Mouse (Mus musculus): Measurements from ENCODE around the gene Gmpr. TPM values are rescaled to one million over a fixed set of nuclear protein-coding genes. Genes with fewer than 3 reads are reported as not detected.
"Not testable (repeated sequence)": the region's sequence is repeated elsewhere in the genome, so short reads cannot be mapped to it uniquely, and the experiment has no call there.

Gmpr gene
- polyA plus RNA-seq, 1 experiment from 2014 or later = 180 TPM

- no peak overlapping the region for H3K4me3 ChIP-seq
- H3K9ac ChIP-seq = no peak overlapping the region
- no peaks in the 10 kb centered on the region for H3K36me3 ChIP-seq
- H3K27ac ChIP-seq = no peak overlapping the region
- H3K4me1 ChIP-seq (replicated peaks) = peaks cover 7% of the 10 kb centered on the region; the same call in 1 of the 2 replicates
- no peaks in the 10 kb centered on the region for H3K27me3 ChIP-seq
- no peaks in the 10 kb centered on the region for H3K9me3 ChIP-seq (replicated peaks)
- H3K4me2 ChIP-seq = no peak overlapping the region
- WGBS = 54% methylated on average over 6 of the region's 6 CpGs
- no peak for ATAC-seq (replicated peaks; ENCODE audit: insufficient number of reproducible peaks, insufficient read depth, low FRiP score, low read depth)
These were observed 27.3 kb upstream of the Gmpr start for GRCm38 (mm10) chr13:45479951-45480350.

GRCm38 (mm10) chr13:45483215-45483614 lies 24.0 kb upstream of the Gmpr start:
- no peak overlapping the region for H3K27ac ChIP-seq
- no peaks in the 10 kb centered on the region for H3K9me3 ChIP-seq (replicated peaks)
- 89% methylated on average over 2 of the region's 2 CpGs for WGBS
- no peaks in the 10 kb centered on the region for H3K27me3 ChIP-seq
- no peak overlapping the region for H3K4me3 ChIP-seq
- H3K36me3 ChIP-seq = no peaks in the 10 kb centered on the region
- peaks cover 24% of the 10 kb centered on the region for H3K4me1 ChIP-seq (replicated peaks)
- H3K9ac ChIP-seq = no peak overlapping the region
- no peak for ATAC-seq (replicated peaks; ENCODE audit: insufficient number of reproducible peaks, insufficient read depth, low FRiP score, low read depth)
- no peak overlapping the region for H3K4me2 ChIP-seq

- WGBS = 94% methylated on average over 16 of the region's 16 CpGs
- H3K9ac ChIP-seq; H3K36me3 ChIP-seq; H3K27ac ChIP-seq; H3K9me3 ChIP-seq (replicated peaks); ATAC-seq (replicated peaks; ENCODE audit: insufficient number of reproducible peaks, insufficient read depth, low FRiP score, low read depth); H3K4me3 ChIP-seq; H3K4me2 ChIP-seq; H3K27me3 ChIP-seq: not testable (repeated sequence)
- H3K4me1 ChIP-seq (replicated peaks) = peaks cover 24% of the 10 kb centered on the region
These were observed 23.3 kb upstream of the Gmpr start for GRCm38 (mm10) chr13:45483949-45484348.

GRCm38 (mm10) chr13:45485602-45486001 lies 21.6 kb upstream of the Gmpr start:
- Histone ChIP-seq H3K27me3 (no peaks in the 10 kb centered on the region), H3K36me3 (no peaks in the 10 kb centered on the region), H3K9ac (no peak overlapping the region), H3K27ac (peak overlapping the region; percentile 82), H3K4me1 (replicated peaks) (peaks cover 17% of the 10 kb centered on the region), H3K9me3 (replicated peaks) (no peaks in the 10 kb centered on the region), H3K4me3 (no peak overlapping the region), H3K4me2 (no peak overlapping the region)
- 51% methylated on average over 4 of the region's 4 CpGs for WGBS
- ATAC-seq (replicated peaks; ENCODE audit: insufficient number of reproducible peaks, insufficient read depth, low FRiP score, low read depth) = no peak

- no peak overlapping the region for H3K4me2 ChIP-seq
- H3K36me3 ChIP-seq = no peaks in the 10 kb centered on the region
- H3K4me3 ChIP-seq = no peak overlapping the region
- ATAC-seq (replicated peaks; ENCODE audit: insufficient number of reproducible peaks, insufficient read depth, low FRiP score, low read depth) = peak; percentile 78
- WGBS = 15% methylated on average over 2 of the region's 2 CpGs
- H3K9me3 ChIP-seq (replicated peaks) = no peaks in the 10 kb centered on the region
- no peaks in the 10 kb centered on the region for H3K27me3 ChIP-seq
- H3K9ac ChIP-seq = no peak overlapping the region
- H3K4me1 ChIP-seq (replicated peaks) = peaks cover 17% of the 10 kb centered on the region
- H3K27ac ChIP-seq = peak overlapping the region; percentile 82
These were observed 20.6 kb upstream of the Gmpr start for GRCm38 (mm10) chr13:45486598-45486997.

GRCm38 (mm10) chr13:45491991-45492732 lies 15.1 kb upstream of the Gmpr start:
- Histone ChIP-seq H3K9ac (no peak overlapping the region), H3K27me3 (no peaks in the 10 kb centered on the region), H3K4me2 (no peak overlapping the region), H3K27ac (no peak overlapping the region), H3K36me3 (no peaks in the 10 kb centered on the region), H3K4me1 (replicated peaks) (peaks cover 14% of the 10 kb centered on the region), H3K4me3 (no peak overlapping the region), H3K9me3 (replicated peaks) (no peaks in the 10 kb centered on the region)
- WGBS = 77% methylated on average over 8 of the region's 8 CpGs
- no peak for ATAC-seq (replicated peaks; ENCODE audit: insufficient number of reproducible peaks, insufficient read depth, low FRiP score, low read depth)

GRCm38 (mm10) chr13:45493846-45494245 lies 13.4 kb upstream of the Gmpr start:
- H3K4me1 ChIP-seq (replicated peaks) = peaks cover 15% of the 10 kb centered on the region
- no peaks in the 10 kb centered on the region for H3K36me3 ChIP-seq
- peak overlapping the region; percentile 79 for H3K27ac ChIP-seq
- 26% methylated on average over 10 of the region's 10 CpGs for WGBS
- no peaks in the 10 kb centered on the region for H3K27me3 ChIP-seq
- peak overlapping the region; percentile 29 for H3K4me3 ChIP-seq
- H3K9ac ChIP-seq = no peak overlapping the region
- no peaks in the 10 kb centered on the region for H3K9me3 ChIP-seq (replicated peaks)
- H3K4me2 ChIP-seq = peak overlapping the region; percentile 48
- peak; percentile 82 for ATAC-seq (replicated peaks; ENCODE audit: insufficient number of reproducible peaks, insufficient read depth, low FRiP score, low read depth)

GRCm38 (mm10) chr13:45498623-45499022 lies 8.6 kb upstream of the Gmpr start:
- Histone ChIP-seq H3K4me3 (no peak overlapping the region), H3K4me1 (replicated peaks) (peaks cover 17% of the 10 kb centered on the region), H3K27ac (peak overlapping the region; percentile 73), H3K9ac (no peak overlapping the region), H3K27me3 (no peaks in the 10 kb centered on the region), H3K4me2 (peak overlapping the region; percentile 24; the same call in 1 of the 2 replicates), H3K36me3 (no peaks in the 10 kb centered on the region), H3K9me3 (replicated peaks) (no peaks in the 10 kb centered on the region)
- 70% methylated on average over 3 of the region's 3 CpGs for WGBS
- ATAC-seq (replicated peaks; ENCODE audit: insufficient number of reproducible peaks, insufficient read depth, low FRiP score, low read depth) = no peak

- 73% methylated on average over 3 of the region's 3 CpGs for WGBS
- Histone ChIP-seq H3K4me1 (replicated peaks) (peaks cover 10% of the 10 kb centered on the region), H3K4me3 (no peak overlapping the region), H3K27ac (peak overlapping the region; percentile 73), H3K27me3 (no peaks in the 10 kb centered on the region), H3K36me3 (no peaks in the 10 kb centered on the region), H3K9me3 (replicated peaks) (no peaks in the 10 kb centered on the region), H3K4me2 (no peak overlapping the region), H3K9ac (no peak overlapping the region)
- ATAC-seq (replicated peaks; ENCODE audit: insufficient number of reproducible peaks, insufficient read depth, low FRiP score, low read depth) = peak; percentile 43; the same call in 1 of the 2 replicates
These were observed 7.9 kb upstream of the Gmpr start for GRCm38 (mm10) chr13:45499391-45499790.

GRCm38 (mm10) chr13:45499906-45500305 lies 7.3 kb upstream of the Gmpr start:
- Histone ChIP-seq H3K27ac (no peak overlapping the region), H3K4me1 (replicated peaks) (peaks cover 7% of the 10 kb centered on the region), H3K9ac (no peak overlapping the region), H3K27me3 (no peaks in the 10 kb centered on the region), H3K4me3 (no peak overlapping the region), H3K4me2 (no peak overlapping the region), H3K9me3 (replicated peaks) (no peaks in the 10 kb centered on the region), H3K36me3 (no peaks in the 10 kb centered on the region)
- 83% methylated on average over 3 of the region's 3 CpGs for WGBS
- no peak for ATAC-seq (replicated peaks; ENCODE audit: insufficient number of reproducible peaks, insufficient read depth, low FRiP score, low read depth)

GRCm38 (mm10) chr13:45502791-45503190 lies 4.5 kb upstream of the Gmpr start:
- Histone ChIP-seq H3K27me3 (no peaks in the 10 kb centered on the region), H3K27ac (no peak overlapping the region), H3K36me3 (no peaks in the 10 kb centered on the region), H3K4me3 (no peak overlapping the region), H3K4me1 (replicated peaks) (peaks cover 10% of the 10 kb centered on the region), H3K4me2 (no peak overlapping the region), H3K9ac (no peak overlapping the region), H3K9me3 (replicated peaks) (no peaks in the 10 kb centered on the region)
- 82% methylated on average over 5 of the region's 5 CpGs for WGBS
- ATAC-seq (replicated peaks; ENCODE audit: insufficient number of reproducible peaks, insufficient read depth, low FRiP score, low read depth) = no peak

GRCm38 (mm10) chr13:45505546-45505945 lies 1.7 kb upstream of the Gmpr start:
- Histone ChIP-seq H3K9ac (no peak overlapping the region), H3K4me2 (no peak overlapping the region), H3K27me3 (no peaks in the 10 kb centered on the region), H3K4me1 (replicated peaks) (peaks cover 20% of the 10 kb centered on the region), H3K36me3 (no peaks in the 10 kb centered on the region), H3K9me3 (replicated peaks) (no peaks in the 10 kb centered on the region), H3K4me3 (no peak overlapping the region), H3K27ac (no peak overlapping the region)
- WGBS = 88% methylated on average over 3 of the region's 3 CpGs
- ATAC-seq (replicated peaks; ENCODE audit: insufficient number of reproducible peaks, insufficient read depth, low FRiP score, low read depth) = no peak

Data from heart, embryonic 15.5 days (tissue).